Mouse (Mus musculus): ENCODE measurements around the gene Chrd. TPM values are rescaled to one million over a fixed set of nuclear protein-coding genes. Genes with fewer than 3 reads are reported as not detected.

Chrd gene
- polyA plus RNA-seq, 1 experiment = not detected

- H3K27ac ChIP-seq (ENCODE audit: control insufficient read depth, insufficient read depth, low read depth, low read length, poor library complexity) = no peak overlapping the region
- H3K4me1 ChIP-seq (ENCODE audit: control insufficient read depth, insufficient read depth, low read length) = peaks cover 1% of the 10 kb centered on the region; the same call in 1 of the 2 replicates
- TF ChIP-seq POLR2A (IDR thresholded peaks at IDR 0.05; ENCODE audit: borderline replicate concordance, control insufficient read depth, low read depth, low read length) = no peak
- no peak for TF ChIP-seq CTCF (IDR thresholded peaks at IDR 0.05; ENCODE audit: control insufficient read depth, insufficient read depth, low read length)
- WGBS = 45% methylated on average over 5 of the region's 5 CpGs
- no peak overlapping the region for H3K4me3 ChIP-seq (replicated peaks; ENCODE audit: control insufficient read depth, low read depth, low read length)
Observed at GRCm38 (mm10) chr16:20756052-20756451, 23.1 kb downstream of the Chrd start.

- no peak overlapping the region for H3K4me3 ChIP-seq (replicated peaks; ENCODE audit: control insufficient read depth, low read depth, low read length)
- peaks cover 1% of the 10 kb centered on the region; the same call in 1 of the 2 replicates for H3K4me1 ChIP-seq (ENCODE audit: control insufficient read depth, insufficient read depth, low read length)
- H3K27ac ChIP-seq (ENCODE audit: control insufficient read depth, insufficient read depth, low read depth, low read length, poor library complexity) = no peak overlapping the region
- TF ChIP-seq POLR2A (IDR thresholded peaks at IDR 0.05; ENCODE audit: borderline replicate concordance, control insufficient read depth, low read depth, low read length) = no peak
- TF ChIP-seq CTCF (IDR thresholded peaks at IDR 0.05; ENCODE audit: control insufficient read depth, insufficient read depth, low read length) = no peak
- 50% methylated on average over 1 of the region's 1 CpGs for WGBS
Observed at GRCm38 (mm10) chr16:20757385-20757784, 24.5 kb downstream of the Chrd start.

DNA sequence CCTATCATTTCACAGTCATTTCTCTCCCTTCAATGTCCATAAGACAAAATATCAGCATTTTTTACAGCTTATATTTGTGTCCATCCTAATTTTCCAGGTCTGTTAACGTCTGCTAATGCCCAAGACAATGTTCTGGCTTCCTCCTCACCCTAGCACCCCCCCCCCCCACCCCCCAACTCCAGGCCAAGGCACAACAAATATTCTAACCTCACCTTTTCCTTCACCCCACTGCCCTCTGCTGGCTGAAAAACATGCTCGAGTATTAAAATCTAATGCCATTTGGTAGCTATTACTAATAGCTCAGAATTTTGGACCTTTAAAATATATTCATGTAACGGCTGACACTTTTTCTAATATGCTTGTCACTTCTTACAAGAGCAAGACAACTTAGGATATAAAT is 28.8 kb downstream of the Chrd start:
- Histone ChIP-seq H3K4me3 (replicated peaks; ENCODE audit: control insufficient read depth, low read depth, low read length) (no peak overlapping the region), H3K4me1 (ENCODE audit: control insufficient read depth, insufficient read depth, low read length) (no peaks in the 10 kb centered on the region; the same call in 1 of the 2 replicates), H3K27ac (ENCODE audit: control insufficient read depth, insufficient read depth, low read depth, low read length, poor library complexity) (no peak overlapping the region)
- WGBS = 5% methylated on average over 3 of the region's 3 CpGs
- TF ChIP-seq CTCF (IDR thresholded peaks at IDR 0.05; ENCODE audit: control insufficient read depth, insufficient read depth, low read length) (no peak), POLR2A (IDR thresholded peaks at IDR 0.05; ENCODE audit: borderline replicate concordance, control insufficient read depth, low read depth, low read length) (no peak)

DNA sequence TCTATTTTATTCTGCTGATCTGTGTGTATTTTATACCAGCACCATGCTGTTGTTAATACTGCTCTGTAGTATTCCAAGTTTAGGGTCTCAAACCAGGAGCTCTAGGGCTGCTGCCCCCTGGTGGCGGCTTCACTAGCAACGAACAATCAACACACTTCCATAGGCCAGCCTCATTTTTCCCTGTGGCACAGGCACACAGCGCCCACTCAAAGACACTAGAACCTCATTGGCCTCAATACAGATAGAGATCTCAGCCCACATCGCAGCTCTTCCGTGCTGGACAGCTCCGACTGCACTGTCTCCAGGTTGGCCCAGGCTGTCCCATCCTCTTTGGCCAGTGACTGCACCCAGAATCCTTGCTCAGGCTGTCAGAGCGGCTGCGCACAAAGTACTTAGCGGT is 32.3 kb downstream of the Chrd start:
- H3K4me1 ChIP-seq (ENCODE audit: control insufficient read depth, insufficient read depth, low read length) = no peaks in the 10 kb centered on the region
- TF ChIP-seq CTCF (IDR thresholded peaks at IDR 0.05; ENCODE audit: control insufficient read depth, insufficient read depth, low read length) (peak; percentile 74), POLR2A (IDR thresholded peaks at IDR 0.05; ENCODE audit: borderline replicate concordance, control insufficient read depth, low read depth, low read length) (no peak)
- 46% methylated on average over 9 of the region's 9 CpGs for WGBS
- H3K4me3 ChIP-seq (replicated peaks; ENCODE audit: control insufficient read depth, low read depth, low read length) = no peak overlapping the region
- no peak overlapping the region for H3K27ac ChIP-seq (ENCODE audit: control insufficient read depth, insufficient read depth, low read depth, low read length, poor library complexity)

- H3K4me1 ChIP-seq (ENCODE audit: control insufficient read depth, insufficient read depth, low read length) = no peaks in the 10 kb centered on the region
- H3K4me3 ChIP-seq (replicated peaks; ENCODE audit: control insufficient read depth, low read depth, low read length) = no peak overlapping the region
- TF ChIP-seq POLR2A (IDR thresholded peaks at IDR 0.05; ENCODE audit: borderline replicate concordance, control insufficient read depth, low read depth, low read length) = no peak
- TF ChIP-seq CTCF (IDR thresholded peaks at IDR 0.05; ENCODE audit: control insufficient read depth, insufficient read depth, low read length) = no peak
- WGBS = 66% methylated on average over 5 of the region's 5 CpGs
- no peak overlapping the region for H3K27ac ChIP-seq (ENCODE audit: control insufficient read depth, insufficient read depth, low read depth, low read length, poor library complexity)
Observed at GRCm38 (mm10) chr16:20775021-20775420, 42.1 kb downstream of the Chrd start.

DNA sequence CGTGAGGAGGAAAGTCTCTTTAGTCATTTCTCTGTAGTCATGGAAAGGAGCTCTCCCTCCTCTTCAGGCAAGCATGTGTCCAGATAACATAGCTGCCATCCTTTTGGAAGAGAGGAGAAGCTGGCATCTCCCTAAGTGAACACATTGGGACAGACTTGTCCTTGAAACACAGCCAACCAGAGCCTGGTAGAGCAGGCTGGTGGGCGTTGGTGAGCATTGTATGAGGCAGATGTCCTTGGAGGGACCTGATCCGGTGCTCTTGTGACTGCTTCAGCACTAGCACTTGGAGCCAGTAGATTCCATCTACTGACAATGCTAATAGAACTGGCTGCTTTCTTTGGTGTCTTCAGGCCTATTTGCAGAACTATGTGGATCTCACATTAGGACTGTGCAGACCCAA is 46.9 kb downstream of the Chrd start:
- no peak for TF ChIP-seq CTCF (IDR thresholded peaks at IDR 0.05; ENCODE audit: control insufficient read depth, insufficient read depth, low read length)
- Histone ChIP-seq H3K27ac (ENCODE audit: control insufficient read depth, insufficient read depth, low read depth, low read length, poor library complexity) (no peak overlapping the region), H3K4me1 (ENCODE audit: control insufficient read depth, insufficient read depth, low read length) (no peaks in the 10 kb centered on the region), H3K4me3 (replicated peaks; ENCODE audit: control insufficient read depth, low read depth, low read length) (no peak overlapping the region)
- WGBS = 76% methylated on average over 3 of the region's 3 CpGs

DNA sequence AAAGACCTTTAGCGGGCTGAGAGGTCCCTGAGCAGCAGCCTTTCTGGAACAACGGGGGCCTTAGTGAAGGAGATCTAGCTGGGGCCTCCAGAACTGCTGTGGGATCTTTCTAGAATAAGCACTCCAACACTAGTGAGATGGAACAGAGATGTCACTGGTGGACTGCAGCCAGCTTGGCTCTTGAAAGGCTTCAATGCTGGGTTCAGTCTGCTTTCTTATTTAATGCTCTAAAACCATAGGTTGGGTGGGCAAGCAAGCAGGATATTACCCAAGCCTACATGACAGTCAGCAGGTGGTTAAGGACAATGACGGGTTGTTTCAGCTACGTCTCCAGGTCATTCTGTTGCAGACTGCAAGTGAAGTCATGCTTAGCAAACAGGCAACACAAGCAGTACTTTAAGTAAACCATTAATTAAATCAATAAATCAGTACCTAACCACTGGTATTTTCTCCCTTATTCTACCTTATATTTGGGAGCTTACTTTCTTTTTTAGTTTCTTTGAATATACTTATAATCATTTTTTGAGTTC is 48.2 kb downstream of the Chrd start:
- no peak for TF ChIP-seq POLR2A (IDR thresholded peaks at IDR 0.05; ENCODE audit: borderline replicate concordance, control insufficient read depth, low read depth, low read length)
- no peak for TF ChIP-seq CTCF (IDR thresholded peaks at IDR 0.05; ENCODE audit: control insufficient read depth, insufficient read depth, low read length)
- 58% methylated on average over 4 of the region's 4 CpGs for WGBS
- H3K4me1 ChIP-seq (ENCODE audit: control insufficient read depth, insufficient read depth, low read length) = no peaks in the 10 kb centered on the region

GRCm38 (mm10) chr16:20783891-20784290 is 51.0 kb downstream of the Chrd start:
- Histone ChIP-seq H3K27ac (ENCODE audit: control insufficient read depth, insufficient read depth, low read depth, low read length, poor library complexity) (no peak overlapping the region), H3K4me1 (ENCODE audit: control insufficient read depth, insufficient read depth, low read length) (no peaks in the 10 kb centered on the region), H3K4me3 (replicated peaks; ENCODE audit: control insufficient read depth, low read depth, low read length) (no peak overlapping the region)
- WGBS = 85% methylated on average over 2 of the region's 2 CpGs
- no peak for TF ChIP-seq POLR2A (IDR thresholded peaks at IDR 0.05; ENCODE audit: borderline replicate concordance, control insufficient read depth, low read depth, low read length)
- TF ChIP-seq CTCF (IDR thresholded peaks at IDR 0.05; ENCODE audit: control insufficient read depth, insufficient read depth, low read length) = no peak

More for the DNA sequence above, 48.2 kb downstream of the Chrd start:
- Histone ChIP-seq H3K27ac (ENCODE audit: control insufficient read depth, insufficient read depth, low read depth, low read length, poor library complexity) (no peak overlapping the region), H3K4me3 (replicated peaks; ENCODE audit: control insufficient read depth, low read depth, low read length) (no peak overlapping the region)

GRCm38 (mm10) chr16:20784754-20785153 is 51.8 kb downstream of the Chrd start:
- H3K27ac ChIP-seq (ENCODE audit: control insufficient read depth, insufficient read depth, low read depth, low read length, poor library complexity) = no peak overlapping the region
- no peak for TF ChIP-seq CTCF (IDR thresholded peaks at IDR 0.05; ENCODE audit: control insufficient read depth, insufficient read depth, low read length)
- TF ChIP-seq POLR2A (IDR thresholded peaks at IDR 0.05; ENCODE audit: borderline replicate concordance, control insufficient read depth, low read depth, low read length) = no peak
- H3K4me3 ChIP-seq (replicated peaks; ENCODE audit: control insufficient read depth, low read depth, low read length) = no peak overlapping the region
- H3K4me1 ChIP-seq (ENCODE audit: control insufficient read depth, insufficient read depth, low read length) = no peaks in the 10 kb centered on the region
